14 mouse cellular contexts compared by ENCODE assay signal in genomic region chr2:25252331-25252730, GRCm38 (mm10). TPM values are rescaled to one million over a fixed set of nuclear protein-coding genes. Genes with fewer than 3 reads are reported as not detected.
DNase-seq lines count a peak whose midpoint lies in the region; ATAC-seq and TF ChIP-seq lines count a peak whose summit lies in the region.
"Had no signal": no experiment of that assay in that cellular context is flagged by ENCODE, and none has a peak within 500 bp of the region (broad histone marks: within the 10 kb centered on the region; RNA-seq: fewer than 3 reads in every experiment).

No protein-coding gene starts in this region.

- TF ChIP-seq POLR2A in MEL (IDR thresholded peaks at IDR 0.05; ENCODE audit: control insufficient read depth in 1 of 2, insufficient read depth in 1 of 2, low read depth in 1 of 2, low read length in 2 of 2, poor library complexity in 1 of 2), result no peak

- H3K4me3 ChIP-seq in hindbrain, postnatal 0 days (ENCODE audit: low read length), result no peak overlapping the region
- H3K4me3 ChIP-seq in hindbrain, embryonic 16.5 days (ENCODE audit: low read length), result no peak overlapping the region
- no peak overlapping the region for H3K4me3 ChIP-seq in midbrain, postnatal 0 days (ENCODE audit: low read depth, low read length)
- no peak overlapping the region for H3K4me3 ChIP-seq in midbrain, embryonic 14.5 days (replicated peaks; ENCODE audit: low read depth, low read length)
- H3K4me3 ChIP-seq in MEL (ENCODE audit: control insufficient read depth in 1 of 2, insufficient read depth in 1 of 2, low read depth in 2 of 2, low read length in 2 of 2), result no peak overlapping the region
- H3K4me3 ChIP-seq in stomach, postnatal 0 days (ENCODE audit: low read depth, low read length), result no peak overlapping the region
- H3K4me3 ChIP-seq: forebrain, embryonic 13.5 days; neural tube, embryonic 12.5 days had no signal

- peaks cover 10% of the 10 kb centered on the region; the same call in 1 of the 2 replicates for H3K36me3 ChIP-seq in hindbrain, postnatal 0 days (ENCODE audit: insufficient read depth, low read length)
- peaks cover 2% of the 10 kb centered on the region; the same call in 1 of the 2 replicates for H3K36me3 ChIP-seq in hindbrain, embryonic 16.5 days (ENCODE audit: control insufficient read depth, insufficient read depth, low read length)
- peaks cover 17% of the 10 kb centered on the region for H3K36me3 ChIP-seq in midbrain, postnatal 0 days (ENCODE audit: insufficient read depth, low read length)
- H3K36me3 ChIP-seq in midbrain, embryonic 14.5 days (ENCODE audit: control insufficient read depth, insufficient read depth, low read length), result peaks cover 48% of the 10 kb centered on the region
- peaks cover 2 to 8% of the 10 kb centered on the region in 2 experiments; a peak in 2 of 4 replicates for H3K36me3 ChIP-seq in MEL (ENCODE audit: control insufficient read depth in 1 of 2, insufficient read depth in 2 of 2, low read length in 2 of 2)
- peaks cover 18% of the 10 kb centered on the region for H3K36me3 ChIP-seq in stomach, postnatal 0 days (ENCODE audit: control insufficient read depth, insufficient read depth, low read length)

- H3K9me3 ChIP-seq in hindbrain, postnatal 0 days (ENCODE audit: low read length), result no peaks in the 10 kb centered on the region
- H3K9me3 ChIP-seq in hindbrain, embryonic 16.5 days (ENCODE audit: control insufficient read depth, low read length), result no peaks in the 10 kb centered on the region
- no peaks in the 10 kb centered on the region for H3K9me3 ChIP-seq in midbrain, postnatal 0 days (ENCODE audit: low read length)
- no peaks in the 10 kb centered on the region for H3K9me3 ChIP-seq in midbrain, embryonic 14.5 days (ENCODE audit: control insufficient read depth, low read length)
- no peaks in the 10 kb centered on the region for H3K9me3 ChIP-seq in MEL (replicated peaks; ENCODE audit: insufficient read depth, low read length)
- no peaks in the 10 kb centered on the region for H3K9me3 ChIP-seq in stomach, postnatal 0 days (ENCODE audit: control insufficient read depth, low read length)
- H3K9me3 ChIP-seq: forebrain, embryonic 13.5 days; neural tube, embryonic 12.5 days had no signal

- TF ChIP-seq RAD21 in MEL (IDR thresholded peaks at IDR 0.05; ENCODE audit: low read depth, low read length), result peak; percentile 29

- peaks cover 13% of the 10 kb centered on the region for H3K4me1 ChIP-seq in hindbrain, postnatal 0 days (ENCODE audit: insufficient read depth, low read length)
- peaks cover 19% of the 10 kb centered on the region for H3K4me1 ChIP-seq in hindbrain, embryonic 16.5 days (ENCODE audit: control insufficient read depth, insufficient read depth, low read depth, low read length)
- H3K4me1 ChIP-seq in midbrain, postnatal 0 days (ENCODE audit: insufficient read depth, low read length), result 0 out of 2 replicates have a peak, but pooled peaks cover 9% of the 10 kb centered on the region
- peaks cover 13% of the 10 kb centered on the region for H3K4me1 ChIP-seq in midbrain, embryonic 14.5 days (ENCODE audit: control insufficient read depth, insufficient read depth, low read length)
- peaks cover 2 to 12% of the 10 kb centered on the region in 2 experiments; a peak in 1 of 4 replicates for H3K4me1 ChIP-seq in MEL (ENCODE audit: control insufficient read depth in 1 of 2, insufficient read depth in 2 of 2, low read length in 2 of 2)
- no peaks in the 10 kb centered on the region for H3K4me1 ChIP-seq in stomach, postnatal 0 days (replicated peaks; ENCODE audit: control insufficient read depth, insufficient read depth)

- H3K9ac ChIP-seq in hindbrain, postnatal 0 days (replicated peaks; ENCODE audit: low read length), result no peak overlapping the region
- no peak overlapping the region for H3K9ac ChIP-seq in hindbrain, embryonic 16.5 days (ENCODE audit: low read depth, low read length)
- no peak overlapping the region for H3K9ac ChIP-seq in midbrain, postnatal 0 days (replicated peaks; ENCODE audit: low read length, poor library complexity, severe bottlenecking)
- H3K9ac ChIP-seq in midbrain, embryonic 14.5 days (replicated peaks; ENCODE audit: low read length), result no peak overlapping the region
- no peak overlapping the region for H3K9ac ChIP-seq in MEL (ENCODE audit: control insufficient read depth, low read depth, low read length, poor library complexity, severe bottlenecking)
- H3K9ac ChIP-seq in stomach, postnatal 0 days (ENCODE audit: low read length), result no peak overlapping the region
- H3K9ac ChIP-seq: forebrain, embryonic 13.5 days; hindbrain, embryonic 14.5 days; neural tube, embryonic 12.5 days had no signal

- peak; percentile 54 for TF ChIP-seq CTCF in hindbrain, postnatal 0 days (IDR thresholded peaks at IDR 0.05; ENCODE audit: low read depth)
- peak; percentile 56 for TF ChIP-seq CTCF in midbrain, postnatal 0 days (IDR thresholded peaks at IDR 0.05)
- peak; percentile 49 to 66 (median 50) for TF ChIP-seq CTCF in MEL (IDR thresholded peaks at IDR 0.05 in 2 of 3, conservative IDR thresholded peaks at IDR 0.05 in 1 of 3; ENCODE audit: control insufficient read depth in 1 of 3, insufficient read depth in 1 of 3, low read depth in 2 of 3, low read length in 3 of 3, poor library complexity in 1 of 3, severe bottlenecking in 1 of 3)
- TF ChIP-seq CTCF in stomach, postnatal 0 days (IDR thresholded peaks at IDR 0.05; ENCODE audit: low read depth), result peak; percentile 72

- ATAC-seq in hindbrain, postnatal 0 days, result no peak
- no peak for ATAC-seq in hindbrain, embryonic 16.5 days
- no peak for ATAC-seq in midbrain, postnatal 0 days (ENCODE audit: low FRiP score)
- no peak for ATAC-seq in midbrain, embryonic 14.5 days (ENCODE audit: low FRiP score, low TSS enrichment)
- ATAC-seq in stomach, postnatal 0 days (ENCODE audit: low FRiP score, low TSS enrichment), result peak; percentile 11; the same call in 1 of the 2 replicates
- ATAC-seq: forebrain, embryonic 13.5 days had no signal

- intact Hi-C loops in left cerebral cortex, postnatal 10 days (cut with DNase I), result no loop called here

- no peak for DNase-seq in hindbrain, postnatal 0 days (ENCODE audit: low spot score)
- DNase-seq in midbrain, postnatal 0 days (ENCODE audit: low spot score), result no peak
- DNase-seq in midbrain, embryonic 14.5 days, result no peak
- peak; percentile 54 for DNase-seq in MEL (ENCODE audit: low read depth, low spot score)
- DNase-seq in stomach, postnatal 0 days (ENCODE audit: low spot score), result peak; percentile 50
- DNase-seq in urinary bladder, postnatal 4 days (ENCODE audit: low spot score in 2 of 2), result no peak
- DNase-seq in left cerebral cortex, postnatal 10 days (ENCODE audit: extremely low spot score in 1 of 2, low spot score in 2 of 2), result no peak
- DNase-seq: left cerebral cortex, postnatal 4 days; right cerebral cortex, postnatal 14 days had no signal

- H3K27ac ChIP-seq in hindbrain, postnatal 0 days, result no peak overlapping the region
- no peak overlapping the region for H3K27ac ChIP-seq in hindbrain, embryonic 16.5 days (ENCODE audit: low read depth, low read length)
- H3K27ac ChIP-seq in midbrain, postnatal 0 days (ENCODE audit: low read depth, low read length), result no peak overlapping the region
- H3K27ac ChIP-seq in midbrain, embryonic 14.5 days (replicated peaks; ENCODE audit: low read depth, low read length), result no peak overlapping the region
- H3K27ac ChIP-seq in MEL (ENCODE audit: control insufficient read depth, low read depth, low read length), result no peak overlapping the region
- H3K27ac ChIP-seq in stomach, postnatal 0 days (replicated peaks), result no peak overlapping the region
- H3K27ac ChIP-seq: forebrain, embryonic 13.5 days; hindbrain, embryonic 14.5 days; neural tube, embryonic 12.5 days had no signal

- peaks cover 20% of the 10 kb centered on the region for H3K79me2 ChIP-seq in MEL (ENCODE audit: control insufficient read depth, insufficient read depth, low read length, poor library complexity)

- no peak overlapping the region for H3K4me2 ChIP-seq in hindbrain, postnatal 0 days (ENCODE audit: low read depth, low read length)
- no peak overlapping the region for H3K4me2 ChIP-seq in hindbrain, embryonic 16.5 days (ENCODE audit: low read length)
- H3K4me2 ChIP-seq in midbrain, postnatal 0 days (ENCODE audit: low read depth, low read length, poor library complexity, severe bottlenecking), result no peak overlapping the region
- H3K4me2 ChIP-seq in midbrain, embryonic 14.5 days (ENCODE audit: low read length), result no peak overlapping the region
- H3K4me2 ChIP-seq in stomach, postnatal 0 days (replicated peaks; ENCODE audit: low read depth), result no peak overlapping the region
- H3K4me2 ChIP-seq: forebrain, embryonic 13.5 days; hindbrain, embryonic 14.5 days; neural tube, embryonic 12.5 days had no signal

- WGBS in hindbrain, postnatal 0 days, result 85% methylated on average over 1 of the region's 1 CpGs
- WGBS in hindbrain, embryonic 16.5 days, result 91% methylated on average over 1 of the region's 1 CpGs
- WGBS in midbrain, postnatal 0 days, result 69% methylated on average over 1 of the region's 1 CpGs
- 92% methylated on average over 1 of the region's 1 CpGs for WGBS in midbrain, embryonic 14.5 days
- WGBS in stomach, postnatal 0 days, result 85% methylated on average over 1 of the region's 1 CpGs

- no peaks in the 10 kb centered on the region for H3K27me3 ChIP-seq in hindbrain, postnatal 0 days (ENCODE audit: insufficient read depth, low read length)
- H3K27me3 ChIP-seq in hindbrain, embryonic 16.5 days (replicated peaks; ENCODE audit: control insufficient read depth, insufficient read depth, low read length), result no peaks in the 10 kb centered on the region
- H3K27me3 ChIP-seq in midbrain, postnatal 0 days (ENCODE audit: insufficient read depth, low read length), result no peaks in the 10 kb centered on the region
- no peaks in the 10 kb centered on the region for H3K27me3 ChIP-seq in midbrain, embryonic 14.5 days (ENCODE audit: control insufficient read depth, insufficient read depth, low read length)
- no peaks in the 10 kb centered on the region for H3K27me3 ChIP-seq in MEL (ENCODE audit: control insufficient read depth in 1 of 2, insufficient read depth in 2 of 2, low read length in 2 of 2)
- no peaks in the 10 kb centered on the region for H3K27me3 ChIP-seq in stomach, postnatal 0 days (ENCODE audit: control insufficient read depth, insufficient read depth, low read length)
- H3K27me3 ChIP-seq: forebrain, embryonic 13.5 days; neural tube, embryonic 12.5 days had no signal

- TF ChIP-seq EP300 in MEL (IDR thresholded peaks at IDR 0.05; ENCODE audit: low read depth in 1 of 2, low read length in 2 of 2), result no peak
- no peak for TF ChIP-seq EP300 in stomach, postnatal 0 days (optimal IDR thresholded peaks at IDR 0.05)

RNA-seq across cellular contexts. Expression of gene Tmem203, which starts 2.9 kb away (rescaled TPM):
- total RNA-seq in hindbrain, postnatal 0 days (2014; rRNA removed), result 56.2 and 57.9 TPM in 2 replicates
- 26.7 and 29.7 TPM in 2 replicates for polyA plus RNA-seq in hindbrain, postnatal 0 days (2015; fragmentation: Nextera tagmentation; extraction: Ambion mirVana)
- 15.8 and 16.6 TPM in 2 replicates for polyA plus RNA-seq in hindbrain, embryonic 16.5 days (2015; fragmentation: Nextera tagmentation; extraction: Ambion mirVana)
- 34.4 and 47.8 TPM in 2 replicates for total RNA-seq in midbrain, postnatal 0 days (2014; rRNA removed)
- polyA plus RNA-seq in midbrain, postnatal 0 days (2015; fragmentation: Nextera tagmentation; extraction: Ambion mirVana), result 20.0 and 22.7 TPM in 2 replicates
- 11.3 and 12.9 TPM in 2 replicates for polyA plus RNA-seq in midbrain, embryonic 14.5 days (2014; fragmentation: Nextera tagmentation; extraction: Ambion mirVana)
- total RNA-seq in MEL (2012; rRNA removed), result 8.1 and 8.4 TPM in 2 replicates
- 10 to 100 TPM in 1 of 2 experiments, not detected in 1; 17.0 TPM for polyA plus RNA-seq in MEL (2012; ENCODE audit: insufficient read depth in 1 of 2, insufficient read length in 2 of 2, low read depth in 1 of 2, low replicate concordance in 2 of 2, missing spikeins in 1 of 2)
- 38.2 and 39.7 TPM in 2 replicates for polyA plus RNA-seq in stomach, postnatal 0 days (2015; fragmentation: Nextera tagmentation; extraction: Ambion mirVana)
- 10 to 100 TPM; 30.5 to 31.4 TPM for total RNA-seq in left cerebral cortex, postnatal 10 days (2021)

RNA-seq across cellular contexts. Expression of gene AL732309.1, which starts 5.7 kb away (rescaled TPM):
- total RNA-seq in hindbrain, postnatal 0 days (2014; rRNA removed), result 8.7 and 9.7 TPM in 2 replicates
- 2.3 and 2.6 TPM in 2 replicates for polyA plus RNA-seq in hindbrain, postnatal 0 days (2015; fragmentation: Nextera tagmentation; extraction: Ambion mirVana)
- 4.2 and 5.1 TPM in 2 replicates for polyA plus RNA-seq in hindbrain, embryonic 16.5 days (2015; fragmentation: Nextera tagmentation; extraction: Ambion mirVana)
- 7.3 and 12.3 TPM in 2 replicates for total RNA-seq in midbrain, postnatal 0 days (2014; rRNA removed)
- polyA plus RNA-seq in midbrain, postnatal 0 days (2015; fragmentation: Nextera tagmentation; extraction: Ambion mirVana), result 2.4 and 3.0 TPM in 2 replicates
- polyA plus RNA-seq in midbrain, embryonic 14.5 days (2014; fragmentation: Nextera tagmentation; extraction: Ambion mirVana), result 3.7 and 5.1 TPM in 2 replicates
- 8.2 and 11.5 TPM in 2 replicates for total RNA-seq in MEL (2012; rRNA removed)
- 1 to 10 TPM in 1 of 2 experiments, not detected in 1; 4.8 TPM for polyA plus RNA-seq in MEL (2012; ENCODE audit: insufficient read depth in 1 of 2, insufficient read length in 2 of 2, low read depth in 1 of 2, low replicate concordance in 2 of 2, missing spikeins in 1 of 2)
- polyA plus RNA-seq in stomach, postnatal 0 days (2015; fragmentation: Nextera tagmentation; extraction: Ambion mirVana), result 12.8 and 16.6 TPM in 2 replicates
- total RNA-seq in left cerebral cortex, postnatal 10 days (2021), result 1 to 10 TPM in 1 of 2 experiments, not detected in 1; 2.4 TPM

RNA-seq across cellular contexts. Expression of gene Cysrt1, which starts 10.1 kb away (rescaled TPM):
- total RNA-seq in hindbrain, postnatal 0 days (2014; rRNA removed), result 0.47 TPM in 1 of 2 replicates, not detected in the other
- polyA plus RNA-seq in hindbrain, postnatal 0 days (2015; fragmentation: Nextera tagmentation; extraction: Ambion mirVana), result 0.24 and 0.44 TPM in 2 replicates
- polyA plus RNA-seq in hindbrain, embryonic 16.5 days (2015; fragmentation: Nextera tagmentation; extraction: Ambion mirVana), result 0.24 TPM in 1 of 2 replicates, not detected in the other
- total RNA-seq in midbrain, postnatal 0 days (2014; rRNA removed), result 1.2 TPM in 1 of 2 replicates, not detected in the other
- polyA plus RNA-seq in midbrain, postnatal 0 days (2015; fragmentation: Nextera tagmentation; extraction: Ambion mirVana), result 0.19 TPM in 1 of 2 replicates, not detected in the other
- polyA plus RNA-seq in midbrain, embryonic 14.5 days (2014; fragmentation: Nextera tagmentation; extraction: Ambion mirVana), result not detected in 2 replicates
- total RNA-seq in MEL (2012; rRNA removed), result 0.15 and 0.26 TPM in 2 replicates
- under 1 TPM in 1 of 2 experiments, not detected in 1; 0.19 TPM for polyA plus RNA-seq in MEL (2012; ENCODE audit: insufficient read depth in 1 of 2, insufficient read length in 2 of 2, low read depth in 1 of 2, low replicate concordance in 2 of 2, missing spikeins in 1 of 2)
- polyA plus RNA-seq in stomach, postnatal 0 days (2015; fragmentation: Nextera tagmentation; extraction: Ambion mirVana), result 326 and 355 TPM in 2 replicates
- total RNA-seq in left cerebral cortex, postnatal 10 days (2021), result not detected
- total RNA-seq: granulocyte monocyte progenitor cell, adult 5-6 weeks; left cerebral cortex, postnatal 4 days had no signal
- polyA plus RNA-seq: forebrain, embryonic 13.5 days had no signal

RNA-seq across cellular contexts. Expression of gene Tprn, which starts 10.1 kb away (rescaled TPM):
- 39.1 and 45.6 TPM in 2 replicates for total RNA-seq in hindbrain, postnatal 0 days (2014; rRNA removed)
- 30.0 and 31.1 TPM in 2 replicates for polyA plus RNA-seq in hindbrain, postnatal 0 days (2015; fragmentation: Nextera tagmentation; extraction: Ambion mirVana)
- 20.3 TPM in 2 replicates for polyA plus RNA-seq in hindbrain, embryonic 16.5 days (2015; fragmentation: Nextera tagmentation; extraction: Ambion mirVana)
- 23.7 and 45.5 TPM in 2 replicates for total RNA-seq in midbrain, postnatal 0 days (2014; rRNA removed)
- polyA plus RNA-seq in midbrain, postnatal 0 days (2015; fragmentation: Nextera tagmentation; extraction: Ambion mirVana), result 17.8 and 18.1 TPM in 2 replicates
- polyA plus RNA-seq in midbrain, embryonic 14.5 days (2014; fragmentation: Nextera tagmentation; extraction: Ambion mirVana), result 13.1 and 13.3 TPM in 2 replicates
- total RNA-seq in MEL (2012; rRNA removed), result 26.1 and 32.9 TPM in 2 replicates
- 10 to 100 TPM in 1 of 2 experiments, not detected in 1; 50.8 TPM for polyA plus RNA-seq in MEL (2012; ENCODE audit: insufficient read depth in 1 of 2, insufficient read length in 2 of 2, low read depth in 1 of 2, low replicate concordance in 2 of 2, missing spikeins in 1 of 2)
- 17.4 and 20.3 TPM in 2 replicates for polyA plus RNA-seq in stomach, postnatal 0 days (2015; fragmentation: Nextera tagmentation; extraction: Ambion mirVana)
- 10 to 100 TPM; 10.8 to 14.6 TPM for total RNA-seq in left cerebral cortex, postnatal 10 days (2021)

RNA-seq across cellular contexts. Expression of gene Rnf208, which starts 10.3 kb away (rescaled TPM):
- total RNA-seq in hindbrain, postnatal 0 days (2014; rRNA removed), result 156 and 170 TPM in 2 replicates
- 197 and 219 TPM in 2 replicates for polyA plus RNA-seq in hindbrain, postnatal 0 days (2015; fragmentation: Nextera tagmentation; extraction: Ambion mirVana)
- polyA plus RNA-seq in hindbrain, embryonic 16.5 days (2015; fragmentation: Nextera tagmentation; extraction: Ambion mirVana), result 166 and 207 TPM in 2 replicates
- 130 and 157 TPM in 2 replicates for total RNA-seq in midbrain, postnatal 0 days (2014; rRNA removed)
- polyA plus RNA-seq in midbrain, postnatal 0 days (2015; fragmentation: Nextera tagmentation; extraction: Ambion mirVana), result 240 and 253 TPM in 2 replicates
- 138 and 147 TPM in 2 replicates for polyA plus RNA-seq in midbrain, embryonic 14.5 days (2014; fragmentation: Nextera tagmentation; extraction: Ambion mirVana)
- 6.0 and 7.4 TPM in 2 replicates for total RNA-seq in MEL (2012; rRNA removed)
- polyA plus RNA-seq in MEL (2012; ENCODE audit: insufficient read depth in 1 of 2, insufficient read length in 2 of 2, low read depth in 1 of 2, low replicate concordance in 2 of 2, missing spikeins in 1 of 2), result 10 to 100 TPM in 1 of 2 experiments, not detected in 1; 21.8 TPM
- polyA plus RNA-seq in stomach, postnatal 0 days (2015; fragmentation: Nextera tagmentation; extraction: Ambion mirVana), result 26.8 and 31.7 TPM in 2 replicates
- 100 to 1,000 TPM; 229 to 231 TPM for total RNA-seq in left cerebral cortex, postnatal 10 days (2021)

Comparison
In these comparisons a context has a peak if more than half of its experiments do, and no peak if none do; other contexts are left out.
1. DNase-seq: peak in MEL (single experiment) and stomach, postnatal 0 days (single experiment); none in hindbrain, postnatal 0 days (single experiment), midbrain, postnatal 0 days (single experiment), midbrain, embryonic 14.5 days (single experiment), urinary bladder, postnatal 4 days (0 of 2) and left cerebral cortex, postnatal 10 days (0 of 2).
2. RNA of gene Cysrt1, which starts 10.1 kb away (polyA plus RNA-seq): 326 to 355 TPM in stomach, postnatal 0 days; 0.24 TPM in hindbrain, embryonic 16.5 days, 0.24 to 0.44 TPM in hindbrain, postnatal 0 days, 0.19 TPM in MEL, 0.19 TPM in midbrain, postnatal 0 days and not detected in midbrain, embryonic 14.5 days; every median in the first group is over 100 times any median in the second.
3. Peak in every context shown above with its lines, with median percentiles within 50 percentile points of each other: CTCF ChIP-seq.